Mouse (Mus musculus) layer of hippocampus, adult 9-11 months (tissue): ENCODE results near the gene Lyz1.
A peak's percentile ranks its signal among the peaks of the same experiment; 100 is the strongest.
"Not testable (repeated sequence)": the region's sequence is repeated elsewhere in the genome, so short reads cannot be mapped to it uniquely, and the experiment has no call there.

Experiments
- DNase-seq: peaks from one replicate; pipeline ENCODE4 v3.0.0; 2022

Lyz1 gene

GRCm38 (mm10) chr10:117292671-117293070 lies at the start of gene Lyz1:
Gene Lyz1, minus strand, starts transcription at chr10:117292868.
- DNase-seq: no peak

- no peak for DNase-seq
These were observed 49.7 kb upstream of the Lyz1 start for GRCm38 (mm10) chr10:117342406-117342805.

GRCm38 (mm10) chr10:117341029-117341428 lies 48.4 kb upstream of the Lyz1 start:
- DNase-seq: no peak

- DNase-seq: no peak
These were observed 46.6 kb upstream of the Lyz1 start for GRCm38 (mm10) chr10:117339241-117339640.

- DNase-seq: no peak
These were observed 45.3 kb upstream of the Lyz1 start for GRCm38 (mm10) chr10:117337946-117338345.

- DNase-seq: no peak
These were observed 43.0 kb upstream of the Lyz1 start for GRCm38 (mm10) chr10:117335649-117336048.

- DNase-seq: no peak
These were observed 37.9 kb upstream of the Lyz1 start for GRCm38 (mm10) chr10:117330521-117330920.

- no peak for DNase-seq
These were observed 31.1 kb upstream of the Lyz1 start for GRCm38 (mm10) chr10:117323782-117324181.

- DNase-seq: no peak
These were observed 30.0 kb upstream of the Lyz1 start for GRCm38 (mm10) chr10:117322630-117323029.

GRCm38 (mm10) chr10:117320571-117320981 lies 27.9 kb upstream of the Lyz1 start:
- DNase-seq: no peak

- DNase-seq: no peak
These were observed 23.7 kb upstream of the Lyz1 start for GRCm38 (mm10) chr10:117316391-117316790.

- no peak for DNase-seq
These were observed 20.5 kb upstream of the Lyz1 start for GRCm38 (mm10) chr10:117313133-117313532.

GRCm38 (mm10) chr10:117312168-117312567 lies 19.5 kb upstream of the Lyz1 start:
- no peak for DNase-seq

- DNase-seq: no peak
These were observed 11.7 kb upstream of the Lyz1 start for GRCm38 (mm10) chr10:117304371-117304770.

GRCm38 (mm10) chr10:117301688-117302087 lies 9.0 kb upstream of the Lyz1 start:
- no peak for DNase-seq

- no peak for DNase-seq
These were observed 7.3 kb upstream of the Lyz1 start for GRCm38 (mm10) chr10:117299901-117300520.

GRCm38 (mm10) chr10:117299106-117299505 lies 6.4 kb upstream of the Lyz1 start:
- DNase-seq: no peak

GRCm38 (mm10) chr10:117298336-117298735 lies 5.7 kb upstream of the Lyz1 start:
- no peak for DNase-seq

GRCm38 (mm10) chr10:117290936-117291335 lies 1.7 kb downstream of the Lyz1 start:
- DNase-seq: not testable (repeated sequence)

GRCm38 (mm10) chr10:117290046-117290870 lies 2.4 kb downstream of the Lyz1 start:
- DNase-seq: no peak

GRCm38 (mm10) chr10:117289034-117289505 lies 3.6 kb downstream of the Lyz1 start:
- not testable (repeated sequence) for DNase-seq

- peak; percentile 18 for DNase-seq
These were observed 4.3 kb downstream of the Lyz1 start for GRCm38 (mm10) chr10:117288197-117289033.

GRCm38 (mm10) chr10:117287226-117287850 lies 5.3 kb downstream of the Lyz1 start:
- no peak for DNase-seq
